Mouse (Mus musculus) liver, embryonic 15.5 days (tissue): ENCODE data around the gene Actn3. TPM values are rescaled to one million over a fixed set of nuclear protein-coding genes. Genes with fewer than 3 reads are reported as not detected.

ENCODE experiments used
- ATAC-seq: fragments of 200-750 bp; cut with Nextera tagmentation; 2 replicates; pipeline ENCODE4 v1.8.0; 2017; ENCODE audit warnings: moderate number of reproducible peaks, mild to moderate bottlenecking, moderate library complexity; ENCODE audit not compliant: insufficient read depth
- H3K27ac ChIP-seq: fragments of 300-500 bp; sonication (generic); replicated peaks from 2 replicates; pipeline ENCODE4 v1.5.1; 2015; ENCODE audit warnings: mild to moderate bottlenecking, inconsistent platforms
- H3K27me3 ChIP-seq: fragments of 300-500 bp; sonication (generic); 2 replicates; pipeline ENCODE4 v1.6.1; 2015; ENCODE audit warnings: mild to moderate bottlenecking, inconsistent platforms
- H3K36me3 ChIP-seq: fragments of 300-500 bp; sonication (generic); replicated peaks from 2 replicates; pipeline ENCODE4 v1.6.1; 2015; ENCODE audit warnings: moderate library complexity, mild to moderate bottlenecking, inconsistent platforms
- H3K4me1 ChIP-seq: fragments of 300-500 bp; sonication (generic); replicated peaks from 2 replicates; pipeline ENCODE4 v1.6.1; 2015; ENCODE audit warnings: inconsistent platforms
- H3K4me2 ChIP-seq: fragments of 300-500 bp; sonication (generic); 2 replicates; pipeline ENCODE4 v1.6.1; 2015; ENCODE audit warnings: moderate library complexity, mild to moderate bottlenecking, inconsistent platforms
- H3K4me3 ChIP-seq: fragments of 300-500 bp; sonication (generic); replicated peaks from 2 replicates; pipeline ENCODE4 v1.5.1; 2015; ENCODE audit warnings: mild to moderate bottlenecking, inconsistent platforms
- H3K9ac ChIP-seq: fragments of 300-500 bp; sonication (generic); 2 replicates; pipeline ENCODE4 v1.6.1; 2015; ENCODE audit warnings: moderate library complexity, mild to moderate bottlenecking, inconsistent platforms
- H3K9me3 ChIP-seq: fragments of 300-500 bp; sonication (generic); replicated peaks from 2 replicates; pipeline ENCODE4 v1.6.1; 2016; ENCODE audit warnings: inconsistent platforms
- WGBS: fragments of 180-500 bp; shearing (Covaris S2); methylation state at CpG from one replicate; pipeline ENCODE4 v1.1.7; 2015; ENCODE audit warnings: mixed read lengths; ENCODE audit not compliant: insufficient replicate concordance; 5-methylcytosine and 5-hydroxymethylcytosine counted together
- polyA plus RNA-seq: library from polyadenylated mRNA; unstranded; fragments of >200 nt; fragmentation: Nextera tagmentation; extraction: Ambion mirVana; gene quantifications from 2 replicates; pipeline ENCODE4 v1.2.1, GENCODE M21; 2015

Actn3 gene
- polyA plus RNA-seq, 1 experiment from 2014 or later = 1.2 TPM

DNA sequence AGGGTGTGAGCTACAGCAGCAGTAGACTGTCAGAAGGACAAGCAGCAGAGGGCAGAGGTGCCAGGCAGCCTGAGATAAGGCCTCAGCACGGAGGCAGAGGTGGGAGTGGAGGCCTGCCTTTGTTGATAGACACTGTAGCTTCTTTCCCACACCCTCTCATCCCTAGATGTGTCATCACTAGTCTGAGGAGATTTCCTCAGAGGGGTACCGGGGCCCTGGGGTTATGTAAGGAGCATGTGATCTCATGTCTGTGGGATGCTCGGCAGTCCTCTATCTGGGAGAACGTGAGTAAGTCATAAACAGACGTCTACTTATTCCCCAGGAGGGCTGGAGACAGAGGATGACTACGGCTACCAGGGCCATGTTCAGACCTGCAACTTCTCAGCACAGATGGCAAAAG is 18.6 kb downstream of the Actn3 start:
- Histone ChIP-seq H3K9ac (peak overlapping the region; percentile 56), H3K9me3 (no peaks in the 10 kb centered on the region), H3K4me2 (peak overlapping the region; percentile 66), H3K36me3 (no peaks in the 10 kb centered on the region), H3K27ac (peak overlapping the region; percentile 92), H3K4me1 (peaks cover 59% of the 10 kb centered on the region), H3K4me3 (peak overlapping the region; percentile 41), H3K27me3 (peaks cover 71% of the 10 kb centered on the region)
- 28% methylated on average over 6 of the region's 6 CpGs for WGBS
- ATAC-seq = peak; percentile 99

DNA sequence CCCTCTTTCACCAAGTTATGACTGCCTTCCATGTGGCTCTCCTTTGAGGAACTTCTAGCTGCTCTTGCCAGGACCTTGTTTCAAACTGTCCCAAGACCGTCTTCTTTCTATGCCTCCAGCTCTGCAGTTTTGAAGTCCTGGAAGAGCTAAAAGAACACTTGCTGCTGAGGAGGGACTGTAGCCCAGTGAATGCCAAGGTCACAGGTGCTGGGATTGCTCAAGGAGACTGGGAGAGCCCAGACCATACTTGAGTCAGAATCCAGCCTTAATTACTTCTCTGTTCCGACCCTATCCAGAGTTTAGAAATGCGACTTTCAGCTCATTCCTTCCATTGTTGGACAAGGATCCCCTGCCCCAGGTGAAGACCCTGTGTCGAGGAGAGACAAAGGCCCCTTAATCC is 21.8 kb downstream of the Actn3 start:
- H3K4me2 ChIP-seq = peak overlapping the region; percentile 88
- 65% methylated on average over 4 of the region's 4 CpGs for WGBS
- ATAC-seq = no peak
- no peaks in the 10 kb centered on the region for H3K9me3 ChIP-seq
- H3K27ac ChIP-seq = no peak overlapping the region
- peaks cover 67% of the 10 kb centered on the region for H3K27me3 ChIP-seq
- no peaks in the 10 kb centered on the region for H3K36me3 ChIP-seq
- no peak overlapping the region for H3K9ac ChIP-seq
- H3K4me1 ChIP-seq = peaks cover 59% of the 10 kb centered on the region
- peak overlapping the region; percentile 62 for H3K4me3 ChIP-seq

DNA sequence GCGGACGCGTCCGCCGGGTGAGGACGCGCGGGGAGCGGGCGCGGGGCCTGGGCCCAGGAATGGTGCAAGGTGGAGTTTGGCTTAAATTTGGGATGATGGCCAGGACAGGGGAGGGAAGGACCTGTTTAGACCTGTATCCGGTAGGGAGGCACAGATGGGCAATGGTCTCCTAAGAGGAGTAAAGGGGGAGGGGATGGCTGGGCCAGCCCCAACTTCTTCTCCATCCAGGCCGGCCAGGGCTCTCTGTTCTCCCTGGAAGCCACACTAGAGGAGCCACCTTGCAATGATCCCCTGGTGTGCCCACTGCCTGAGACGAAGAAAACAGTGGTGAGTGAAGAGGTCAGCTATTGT is 22.3 kb downstream of the Actn3 start:
- H3K27ac ChIP-seq = no peak overlapping the region; the same call in 1 of the 2 replicates
- peak overlapping the region; percentile 88 for H3K4me2 ChIP-seq
- ATAC-seq = no peak
- H3K36me3 ChIP-seq = no peaks in the 10 kb centered on the region
- WGBS = 5% methylated on average over 14 of the region's 14 CpGs
- H3K4me1 ChIP-seq = peaks cover 54% of the 10 kb centered on the region
- H3K4me3 ChIP-seq = peak overlapping the region; percentile 62
- peaks cover 72% of the 10 kb centered on the region for H3K27me3 ChIP-seq
- no peaks in the 10 kb centered on the region for H3K9me3 ChIP-seq
- peak overlapping the region; percentile 57 for H3K9ac ChIP-seq

DNA sequence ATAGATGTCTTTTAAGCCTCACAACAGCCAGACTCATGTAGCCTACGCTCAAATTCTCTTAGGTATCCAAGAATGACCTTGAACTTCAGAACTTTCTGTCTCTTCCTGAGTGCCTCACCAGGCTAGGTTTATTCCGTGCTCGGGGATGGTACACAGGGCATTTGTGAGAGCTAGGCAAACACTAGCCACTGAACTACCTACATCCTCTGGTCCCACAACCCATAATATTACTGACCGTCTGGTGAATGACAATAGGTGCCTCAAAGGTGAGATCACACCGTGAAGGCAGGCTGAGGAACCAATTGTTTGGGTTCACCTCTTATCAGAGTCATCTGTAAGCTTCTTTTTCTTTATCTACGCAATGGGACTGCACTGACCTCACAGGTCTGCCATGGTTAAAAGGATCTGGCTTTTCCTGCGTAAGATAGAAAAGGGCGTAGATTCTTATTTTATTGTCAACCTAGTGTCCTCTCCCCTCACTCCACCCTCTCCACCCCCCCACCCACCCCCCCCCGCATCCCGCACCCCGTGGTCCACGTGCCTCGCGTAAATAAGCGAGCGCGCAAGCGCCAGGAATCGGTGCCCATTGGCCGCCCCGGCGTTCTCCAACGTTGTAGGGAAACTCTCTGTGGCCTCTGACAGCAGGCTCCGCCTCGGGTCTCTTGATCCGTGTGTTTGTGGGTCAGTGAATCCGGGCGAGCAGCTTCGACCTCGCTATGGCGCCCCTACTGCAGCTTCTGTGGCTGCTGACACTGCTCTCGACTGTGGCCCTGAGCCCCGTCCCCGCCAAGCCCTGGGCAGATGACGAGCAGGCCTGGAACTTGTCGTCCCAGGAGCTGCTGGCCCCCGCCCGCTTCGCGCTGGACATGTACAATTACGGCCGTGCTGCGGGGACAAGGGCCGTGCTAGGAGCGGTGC is 22.9 kb downstream of the Actn3 start, which contains the start of gene Ctsf:
TSS of gene Ctsf (plus strand) at position 579 of the 918 bp plus-strand sequence.
- Histone ChIP-seq H3K27ac (no peak within 1 kb of the TSS; the same call in 1 of the 2 replicates), H3K9ac (peak within 1 kb of the TSS; percentile 57), H3K9me3 (no peaks in the 10 kb centered on the region), H3K27me3 (peaks cover 77% of the 10 kb centered on the region), H3K36me3 (no peaks in the 10 kb centered on the region), H3K4me3 (peak within 1 kb of the TSS; percentile 62), H3K4me1 (peaks cover 48% of the 10 kb centered on the region), H3K4me2 (peak within 1 kb of the TSS; percentile 88)
- whole genome bisulfite sequencing = 5% methylated on average over 45 of the region's 45 CpGs
- ATAC-seq = no peak

DNA sequence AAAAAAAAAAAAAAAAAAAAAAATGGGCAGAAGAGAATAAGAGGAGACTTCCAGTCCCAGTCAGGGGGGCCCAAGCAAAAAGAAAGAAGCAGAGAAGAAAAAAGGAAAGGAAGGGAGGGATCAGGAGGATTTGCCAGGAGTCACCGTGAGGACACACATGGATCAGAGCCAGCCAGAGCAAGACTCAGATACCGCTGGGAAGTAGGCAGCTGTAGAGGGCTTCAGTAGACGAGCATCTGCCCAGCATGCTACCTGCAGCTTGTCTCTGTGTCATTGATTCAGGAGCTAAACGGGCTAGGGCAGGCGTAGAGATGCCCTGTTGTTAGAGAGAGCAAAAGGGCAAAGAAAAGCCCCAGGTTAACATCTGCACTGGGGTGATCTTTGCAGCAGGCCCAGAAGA is 27.4 kb downstream of the Actn3 start:
- Histone ChIP-seq H3K9ac (no peak overlapping the region), H3K4me1 (peaks cover 9% of the 10 kb centered on the region), H3K9me3 (no peaks in the 10 kb centered on the region), H3K27me3 (peaks cover 87% of the 10 kb centered on the region), H3K4me3 (no peak overlapping the region), H3K4me2 (no peak overlapping the region), H3K36me3 (no peaks in the 10 kb centered on the region), H3K27ac (no peak overlapping the region)
- ATAC-seq = no peak
- 50% methylated on average over 5 of the region's 5 CpGs for WGBS

DNA sequence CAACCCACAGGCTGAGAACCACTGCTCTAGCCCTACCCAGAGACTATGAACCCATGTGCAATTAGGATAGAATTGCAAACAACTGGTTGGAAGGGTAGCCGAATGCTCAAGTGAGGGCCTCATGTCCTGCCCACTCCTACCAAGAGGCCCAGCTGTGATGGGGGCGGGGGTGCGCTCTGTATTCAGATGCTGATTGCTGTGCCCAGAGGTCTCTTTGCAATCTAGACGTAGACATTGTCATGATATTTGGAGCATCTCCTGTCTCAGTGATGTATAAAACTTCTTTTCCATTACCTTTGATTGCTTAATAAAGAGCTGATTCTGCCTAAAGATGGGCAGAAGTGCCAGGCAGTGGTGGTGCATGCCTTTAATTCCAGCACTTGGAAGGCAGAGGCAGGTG is 27.9 kb downstream of the Actn3 start:
- Histone ChIP-seq H3K4me3 (no peak overlapping the region), H3K9me3 (no peaks in the 10 kb centered on the region), H3K4me2 (no peak overlapping the region), H3K9ac (no peak overlapping the region), H3K36me3 (no peaks in the 10 kb centered on the region), H3K4me1 (peaks cover 4% of the 10 kb centered on the region), H3K27me3 (peaks cover 85% of the 10 kb centered on the region), H3K27ac (no peak overlapping the region)
- WGBS = 56% methylated on average over 4 of the region's 4 CpGs
- no peak for ATAC-seq

DNA sequence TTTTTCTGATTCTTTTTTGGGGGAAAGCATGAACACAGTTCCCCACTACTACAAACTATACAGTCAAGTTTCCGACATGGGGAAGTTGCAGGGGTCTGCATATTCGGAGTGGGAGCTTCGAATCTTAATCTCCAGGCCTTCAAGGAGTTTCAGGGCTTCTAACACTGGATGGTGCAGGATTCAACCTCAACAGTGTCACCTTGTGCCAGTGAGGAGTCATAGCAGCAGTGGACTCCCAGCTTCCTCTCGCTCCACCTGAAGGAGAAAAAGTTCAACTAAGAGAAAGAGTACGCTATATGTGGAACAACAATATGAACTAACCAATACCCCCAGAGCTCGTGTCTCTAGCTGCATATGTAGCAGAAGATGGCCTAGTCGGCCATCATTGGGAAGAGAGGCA is 30.2 kb downstream of the Actn3 start:
- H3K27ac ChIP-seq = no peak overlapping the region
- WGBS = 22% methylated on average over 7 of the region's 7 CpGs
- no peak overlapping the region for H3K4me2 ChIP-seq
- H3K36me3 ChIP-seq = no peaks in the 10 kb centered on the region
- H3K9ac ChIP-seq = no peak overlapping the region
- no peaks in the 10 kb centered on the region for H3K9me3 ChIP-seq
- no peaks in the 10 kb centered on the region; the same call in 1 of the 2 replicates for H3K4me1 ChIP-seq
- no peak for ATAC-seq
- no peak overlapping the region for H3K4me3 ChIP-seq
- peaks cover 84% of the 10 kb centered on the region for H3K27me3 ChIP-seq

DNA sequence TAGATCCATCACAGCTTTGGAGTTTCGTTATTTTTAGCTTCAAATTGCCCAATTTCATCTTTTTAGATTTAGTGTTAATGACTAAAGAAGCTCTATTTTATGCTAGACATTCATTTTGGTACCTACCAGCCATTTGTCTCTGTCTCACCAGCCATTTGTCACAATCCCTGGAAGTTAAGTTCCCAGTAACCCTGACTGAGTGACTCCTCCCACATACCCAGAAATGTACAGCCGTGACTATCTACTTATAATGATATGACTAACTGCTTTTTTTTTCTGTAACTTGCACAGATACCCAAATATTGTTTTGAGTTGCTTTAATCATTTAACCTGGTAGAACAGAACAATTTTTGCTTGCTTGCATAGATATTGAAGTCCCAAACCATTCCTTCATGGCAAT is 31.9 kb downstream of the Actn3 start:
- no peak for ATAC-seq
- Histone ChIP-seq H3K9ac (no peak overlapping the region), H3K27me3 (peaks cover 86% of the 10 kb centered on the region), H3K27ac (no peak overlapping the region), H3K4me1 (peaks cover under 1% of the 10 kb centered on the region), H3K36me3 (no peaks in the 10 kb centered on the region), H3K4me2 (no peak overlapping the region), H3K9me3 (no peaks in the 10 kb centered on the region), H3K4me3 (no peak overlapping the region)
- WGBS = 39% methylated on average over 2 of the region's 2 CpGs

DNA sequence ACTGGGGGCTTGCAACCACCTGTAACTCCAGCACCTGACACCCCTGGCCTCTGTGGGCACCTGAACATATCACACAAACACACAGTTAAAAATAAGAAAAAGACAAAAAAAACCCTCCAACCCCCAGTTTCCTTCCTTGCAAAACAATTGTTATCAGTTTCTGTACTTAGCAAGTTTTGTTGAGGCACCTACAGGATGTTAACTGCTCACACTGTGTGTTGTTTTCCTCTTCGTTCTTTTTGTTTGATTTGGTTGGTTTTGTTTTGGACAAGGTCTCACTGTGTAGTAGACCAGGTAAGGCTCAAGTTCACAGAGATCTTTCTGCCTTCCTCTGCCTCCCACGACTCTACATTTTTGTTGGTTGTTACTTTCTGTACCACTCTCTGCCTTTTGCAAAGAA is 35.1 kb downstream of the Actn3 start:
- H3K9me3 ChIP-seq = no peaks in the 10 kb centered on the region
- no peak overlapping the region for H3K4me2 ChIP-seq
- H3K27me3 ChIP-seq = peaks cover 72% of the 10 kb centered on the region
- no peak overlapping the region for H3K9ac ChIP-seq
- no peaks in the 10 kb centered on the region for H3K36me3 ChIP-seq
- ATAC-seq = no peak
- H3K4me3 ChIP-seq = no peak overlapping the region
- H3K27ac ChIP-seq = no peak overlapping the region
- 40% methylated on average over 2 of the region's 2 CpGs for whole genome bisulfite sequencing
- peaks cover 31% of the 10 kb centered on the region for H3K4me1 ChIP-seq

DNA sequence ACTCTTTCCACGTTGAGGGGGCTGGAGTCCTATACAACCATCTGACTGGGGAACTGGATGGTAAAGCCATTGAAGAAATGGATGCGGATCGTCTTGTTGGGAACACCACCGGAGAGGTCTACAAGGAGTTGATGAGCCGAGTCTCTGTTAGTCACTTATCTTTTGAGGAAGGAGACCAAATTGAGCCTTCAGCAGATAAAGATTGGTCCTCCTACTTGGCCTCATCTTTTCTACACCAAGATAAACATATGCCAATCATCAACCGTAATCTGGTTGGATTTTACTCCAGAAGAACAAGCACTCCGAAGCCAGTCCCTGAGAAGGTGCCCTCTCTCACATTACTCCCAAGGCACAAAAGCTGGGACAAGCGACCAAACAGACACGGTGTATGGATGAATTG is 36.9 kb downstream of the Actn3 start:
- Histone ChIP-seq H3K27ac (no peak overlapping the region), H3K36me3 (no peaks in the 10 kb centered on the region), H3K4me3 (no peak overlapping the region), H3K9me3 (no peaks in the 10 kb centered on the region), H3K27me3 (peaks cover 58% of the 10 kb centered on the region), H3K9ac (no peak overlapping the region), H3K4me2 (no peak overlapping the region), H3K4me1 (peaks cover 40% of the 10 kb centered on the region)
- 55% methylated on average over 9 of the region's 9 CpGs for WGBS
- ATAC-seq = no peak

DNA sequence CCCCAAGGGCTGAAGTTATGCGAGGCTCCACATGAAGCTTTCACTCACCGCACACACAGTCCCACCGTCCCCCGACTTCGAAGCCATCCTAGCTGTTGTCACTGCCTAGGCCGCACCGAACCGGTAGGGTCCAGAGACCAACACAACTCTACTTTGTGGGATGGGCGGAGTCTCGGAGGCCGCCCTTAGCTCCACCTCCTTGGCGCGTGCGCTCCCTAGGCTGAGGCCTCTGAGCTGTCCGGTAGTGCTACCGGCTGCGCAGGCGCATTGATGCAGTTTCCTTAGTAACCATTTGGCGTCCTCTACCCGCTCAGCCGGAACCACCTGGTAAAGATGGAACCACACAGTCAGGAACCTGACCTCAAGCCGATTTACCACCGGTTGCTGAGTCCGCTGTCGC is 38.6 kb downstream of the Actn3 start, which contains the start of the genes Ccs and Ccdc87:
TSS of gene Ccs (minus strand) at position 184 of the 400 bp plus-strand sequence.
TSS of gene Ccdc87 (plus strand) at position 218 of the 400 bp plus-strand sequence.
- WGBS = under 1% methylated on average over 25 of the region's 25 CpGs

More for the DNA sequence above, 38.6 kb downstream of the Actn3 start, which contains the start of the genes Ccs and Ccdc87:
- H3K4me1 ChIP-seq = peaks cover 48% of the 10 kb centered on the region
- ATAC-seq = peak; percentile 97
- no peaks in the 10 kb centered on the region for H3K36me3 ChIP-seq
- H3K27me3 ChIP-seq = peaks cover 44% of the 10 kb centered on the region
- H3K9ac ChIP-seq = peak within 1 kb of the TSS; percentile 76
- peak within 1 kb of the TSS; percentile 67 for H3K4me3 ChIP-seq
- H3K27ac ChIP-seq = peak within 1 kb of the TSS; percentile 79
- no peaks in the 10 kb centered on the region for H3K9me3 ChIP-seq
- peak within 1 kb of the TSS; percentile 96 for H3K4me2 ChIP-seq
